Mouse (Mus musculus): ENCODE results near the gene Adam10.

Adam10 gene

DNA sequence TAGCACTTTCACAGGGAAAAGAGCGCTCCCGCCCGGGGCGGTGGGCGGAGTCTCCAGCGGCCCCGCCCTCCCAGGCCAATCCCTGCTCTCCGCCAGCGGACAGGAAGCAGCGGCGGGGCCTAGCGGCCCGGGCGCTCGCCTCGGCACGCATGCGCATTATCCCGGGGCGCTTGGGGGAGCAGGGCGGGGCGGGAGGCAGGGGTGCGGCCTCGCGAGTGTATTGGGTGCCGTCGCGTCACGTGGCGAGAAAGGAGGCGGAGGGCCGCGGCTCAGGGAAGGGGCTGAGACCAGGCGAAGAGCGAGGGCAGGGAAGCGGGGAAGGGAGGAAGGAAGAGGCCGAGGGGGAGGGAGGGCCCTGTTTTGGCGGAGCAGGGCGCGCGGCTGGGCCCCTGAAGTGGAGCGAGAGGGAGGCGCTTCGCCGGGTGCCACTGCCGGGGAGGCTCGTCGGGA is at the start of gene Adam10:
Gene Adam10, plus strand, starts transcription at position 316 of the 450 bp plus-strand sequence.
- peak; percentile 99 for DNase-seq (ENCODE audit: low read depth)

DNA sequence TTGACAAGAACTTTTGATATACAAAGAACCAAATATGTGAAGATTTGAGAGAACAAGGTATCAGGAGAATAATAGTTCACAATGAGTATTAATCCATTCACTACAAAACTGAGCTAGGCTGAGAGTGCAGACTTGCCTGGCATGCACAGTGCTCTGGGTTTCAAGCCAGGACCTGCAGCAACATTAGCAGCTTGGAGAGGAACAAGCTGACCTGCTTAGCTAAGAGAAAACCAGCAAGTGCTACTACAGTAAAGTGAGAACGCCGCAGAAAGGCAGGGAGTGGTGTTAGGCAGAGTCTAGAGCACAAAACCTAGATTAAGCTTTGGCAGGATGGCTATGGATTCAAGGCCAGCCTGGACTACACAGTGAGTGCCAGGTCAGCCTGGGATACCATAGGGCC is 49.1 kb upstream of the Adam10 start:
- DNase-seq (ENCODE audit: low read depth) = no peak

DNA sequence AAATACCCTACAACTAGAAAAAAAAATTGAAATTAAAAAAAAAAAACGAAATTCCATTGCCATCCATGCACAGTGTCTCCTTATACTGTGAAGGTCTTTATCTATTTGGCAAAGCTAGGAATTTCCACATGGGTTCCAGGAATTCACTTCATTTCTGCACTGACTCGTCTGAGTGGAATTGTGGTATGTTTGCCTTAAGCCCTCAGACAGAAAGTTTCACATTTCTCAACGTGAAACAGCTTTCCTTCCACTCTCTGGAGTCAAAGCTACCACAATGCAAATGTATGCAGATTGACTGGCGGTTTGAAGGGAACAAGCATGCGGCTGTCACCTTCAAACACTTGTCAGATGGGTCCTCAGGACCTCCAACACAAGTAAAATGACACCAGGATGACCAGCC is 47.1 kb upstream of the Adam10 start:
- DNase-seq (ENCODE audit: low read depth) = no peak

DNA sequence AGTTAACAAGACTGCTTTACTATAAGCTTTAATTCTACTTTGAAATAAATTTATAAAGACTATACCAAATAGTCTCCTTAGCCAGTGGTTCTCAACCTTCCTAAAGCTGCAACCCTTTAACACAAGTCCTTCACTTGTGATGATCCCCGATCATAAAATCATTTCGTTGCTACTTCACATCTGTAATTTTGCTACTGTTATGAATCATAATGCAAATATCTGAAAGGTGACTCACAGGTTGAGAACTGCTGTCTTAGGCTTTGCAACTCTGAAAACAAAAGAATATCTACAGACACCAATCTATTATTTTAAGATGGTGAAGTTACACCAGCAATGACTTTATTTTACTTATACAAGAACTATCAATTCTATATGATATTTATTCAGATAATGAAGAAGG is 42.0 kb upstream of the Adam10 start:
- no peak for DNase-seq (ENCODE audit: low read depth)

DNA sequence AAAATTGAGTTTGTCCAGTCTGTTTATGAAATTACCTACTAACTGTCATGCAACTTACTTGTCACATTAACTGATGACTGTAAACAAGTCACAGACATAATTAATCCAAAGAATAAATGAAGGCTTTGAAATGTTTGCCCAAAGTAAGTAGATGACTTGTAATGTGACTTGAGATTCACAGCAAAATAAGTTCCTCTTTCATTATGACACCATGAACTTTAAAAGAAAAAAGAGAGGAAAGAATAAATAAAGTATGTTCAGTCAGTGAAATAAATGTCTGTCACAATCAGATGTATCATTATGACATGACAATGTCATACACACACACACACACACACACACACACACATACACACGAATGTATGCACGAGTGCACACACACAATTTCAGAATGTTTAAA is 28.5 kb upstream of the Adam10 start:
- no peak for DNase-seq (ENCODE audit: low read depth)

DNA sequence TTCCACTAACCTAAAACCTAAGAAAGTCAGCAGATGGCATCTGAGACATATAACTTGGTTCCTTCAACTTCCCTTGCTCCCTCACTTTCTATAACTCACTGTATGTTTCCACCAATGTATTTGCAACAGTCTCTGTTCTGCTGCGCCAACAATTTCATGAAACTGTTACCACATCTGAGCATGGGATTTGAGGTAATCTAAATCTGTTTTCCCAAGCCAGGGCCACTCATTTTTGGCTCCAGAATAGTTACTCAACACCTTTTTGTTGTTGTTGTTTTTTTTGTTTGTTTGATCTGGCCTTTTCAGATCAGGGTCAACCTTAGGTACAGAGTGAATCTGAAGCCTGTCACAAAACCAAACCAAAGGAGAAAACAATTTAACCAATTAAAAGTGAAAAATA is 27.8 kb upstream of the Adam10 start:
- DNase-seq (ENCODE audit: low read depth) = no peak

DNA sequence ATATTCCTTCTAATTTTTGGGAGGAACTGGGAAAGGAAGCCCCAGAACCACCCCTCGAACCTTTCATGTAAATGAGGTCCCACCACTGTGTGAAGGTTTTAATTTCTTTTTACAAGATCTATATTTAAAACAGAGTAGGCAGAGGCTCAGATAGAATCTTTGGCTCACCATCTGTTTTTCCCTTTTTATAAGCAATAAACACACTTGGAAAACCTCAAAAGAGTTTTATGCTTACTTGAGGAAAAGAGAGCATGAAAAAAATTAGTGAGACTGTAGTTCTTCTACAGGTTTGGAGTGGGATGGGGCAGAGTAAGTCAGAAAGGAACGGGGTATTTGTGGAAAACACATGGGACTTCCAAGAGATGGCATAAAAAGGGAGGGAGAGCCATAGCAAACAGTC is 26.6 kb upstream of the Adam10 start:
- DNase-seq (ENCODE audit: low read depth) = no peak

DNA sequence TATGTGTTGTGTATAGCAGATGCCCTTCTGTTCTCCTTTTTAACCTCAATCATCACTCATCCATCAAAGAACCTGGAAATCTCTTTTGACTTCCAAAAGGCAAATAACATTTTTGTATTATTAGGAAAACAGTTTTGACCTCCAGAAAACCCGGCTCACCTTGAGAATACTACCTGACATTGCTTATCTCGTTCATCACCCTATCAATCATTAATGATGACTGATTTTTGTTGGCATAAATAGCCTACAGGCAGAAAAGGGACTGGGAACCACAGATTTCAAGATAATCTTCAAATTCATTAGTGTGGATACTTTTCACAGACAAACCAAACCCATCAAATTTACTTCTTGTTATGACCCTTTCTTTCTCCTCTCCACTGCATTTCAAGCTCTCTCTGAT is 24.9 kb upstream of the Adam10 start:
- no peak for DNase-seq (ENCODE audit: low read depth)

DNA sequence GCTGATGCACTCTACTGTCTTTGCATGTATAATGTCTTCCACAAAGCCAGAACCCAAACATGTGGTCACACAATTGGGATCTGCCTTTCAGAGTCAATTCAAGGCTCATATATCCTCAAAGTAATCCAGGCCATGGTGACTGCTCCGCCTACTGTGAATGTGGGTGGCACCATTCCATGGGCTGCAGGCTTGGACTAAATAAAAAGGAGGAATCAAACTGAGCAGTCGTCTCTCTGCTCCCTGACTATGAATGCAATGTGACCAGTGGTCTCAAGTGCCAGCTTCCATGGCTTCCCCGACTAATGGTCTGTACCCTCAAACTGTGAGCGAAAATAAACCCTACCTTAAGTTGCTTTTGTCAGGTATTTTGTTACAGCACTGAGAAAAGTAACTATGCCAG is 24.3 kb upstream of the Adam10 start:
- DNase-seq (ENCODE audit: low read depth) = no peak

DNA sequence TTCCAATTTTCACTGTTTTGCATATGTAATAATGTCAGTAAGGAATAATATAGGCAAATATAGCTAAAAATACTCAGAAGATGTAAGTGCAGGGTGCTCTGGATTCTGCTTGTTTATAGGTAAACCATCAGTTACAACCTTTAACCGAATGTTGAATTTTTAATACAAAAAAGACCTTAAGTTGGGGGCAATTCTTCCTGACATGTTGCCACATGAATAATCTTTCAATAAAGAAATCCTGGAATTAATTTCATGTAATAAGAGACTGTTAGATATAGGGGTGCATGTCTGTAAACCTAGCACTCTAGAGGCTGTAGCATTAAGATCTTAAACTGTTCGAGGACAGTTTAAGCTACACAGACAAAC is 23.1 kb upstream of the Adam10 start:
- DNase-seq (ENCODE audit: low read depth) = no peak

DNA sequence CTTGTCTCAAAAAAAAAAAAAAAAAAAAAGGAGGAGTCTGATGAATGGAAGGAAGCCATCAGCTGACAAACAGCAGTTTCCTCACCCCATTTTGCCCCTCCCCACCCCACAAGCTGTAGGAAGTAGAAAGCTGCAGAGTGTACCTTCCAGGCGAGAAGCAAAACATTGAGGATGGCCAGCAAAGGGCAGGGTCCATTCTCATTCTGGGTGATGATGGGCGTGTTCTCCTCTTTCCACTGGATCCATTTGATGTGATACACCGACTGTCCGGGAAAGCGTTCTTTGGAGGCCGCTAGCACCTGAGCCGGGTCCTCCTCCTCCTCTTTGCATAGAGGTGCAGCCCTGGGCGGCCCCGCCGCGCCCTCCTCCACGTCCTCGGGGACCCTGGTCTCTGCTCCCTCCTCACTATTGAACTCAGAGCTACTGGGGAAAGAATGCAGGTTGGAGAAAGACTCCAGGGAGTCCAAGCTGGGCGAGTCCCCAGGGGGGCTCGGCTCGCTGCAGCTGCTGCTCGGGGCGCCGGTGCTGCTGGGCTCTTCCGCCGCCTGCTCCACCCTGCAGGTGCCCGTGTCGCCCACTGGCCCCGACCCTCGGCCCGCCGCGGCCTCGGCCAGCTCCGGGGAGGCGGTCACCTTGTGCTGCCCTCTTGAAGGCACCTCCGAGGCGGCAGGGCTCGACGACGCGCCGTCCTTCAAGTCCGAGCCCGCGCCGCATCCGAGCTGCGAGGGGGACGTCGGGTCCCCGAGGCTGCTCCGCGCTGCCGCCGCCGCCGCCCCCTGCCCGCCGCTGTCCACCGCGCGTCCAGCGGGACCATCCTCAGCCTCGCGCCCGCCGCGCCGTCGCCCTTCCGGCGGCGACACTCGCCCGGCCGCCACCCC is 22.4 kb upstream of the Adam10 start, which contains the start of gene Gm10642:
Gene Gm10642, plus strand, starts transcription at position 122 of the 878 bp plus-strand sequence.
- DNase-seq (ENCODE audit: low read depth) = peak; percentile 91

DNA sequence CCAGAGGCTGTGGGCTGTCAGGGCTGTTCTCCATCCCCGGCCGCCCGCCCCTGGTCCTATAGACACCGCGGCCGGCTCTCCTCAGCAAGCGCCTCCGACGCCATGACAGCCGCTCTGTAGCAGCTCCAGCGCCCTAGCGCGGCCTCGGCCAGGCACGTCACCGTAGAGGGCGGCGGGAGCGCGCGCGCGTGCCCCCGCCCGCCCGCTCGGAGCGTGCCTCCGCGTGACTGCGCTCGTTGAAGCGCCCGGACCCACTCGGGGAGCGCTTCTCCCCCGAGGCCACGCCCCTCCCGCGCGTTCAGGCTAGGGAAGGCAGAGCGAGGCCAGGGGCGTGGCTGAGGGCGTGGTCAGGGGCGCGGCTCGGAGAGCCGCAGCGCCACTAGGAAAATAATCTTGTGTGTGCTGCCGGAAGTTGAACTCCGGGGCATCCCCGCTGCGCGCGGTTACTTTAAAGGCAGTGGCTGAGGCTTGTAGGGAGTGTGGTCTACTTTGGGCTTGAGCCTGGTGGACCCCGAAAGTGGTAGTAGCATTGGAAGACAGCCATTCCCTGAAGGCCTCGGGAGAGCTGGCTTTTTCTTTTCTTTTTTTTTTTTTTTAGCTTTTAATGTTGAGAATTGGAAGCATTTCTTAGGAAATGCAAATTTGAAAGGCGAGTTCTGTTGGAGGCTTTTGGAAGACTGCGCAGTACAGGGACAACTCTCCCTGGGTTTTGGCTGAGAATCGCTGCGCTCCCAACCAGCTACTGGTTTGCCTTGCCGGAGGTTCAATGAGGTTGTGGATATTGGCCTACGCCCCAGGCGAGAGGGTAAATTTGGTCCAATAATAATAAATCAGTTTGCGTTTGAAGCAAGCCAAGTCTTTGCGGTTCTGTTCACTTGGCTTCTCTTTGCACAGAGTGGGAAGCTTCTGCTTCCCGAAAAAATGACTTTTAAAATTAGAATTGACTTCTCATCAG is 21.5 kb upstream of the Adam10 start, which contains the start of gene Mindy2:
Gene Mindy2, minus strand, starts transcription at position 162 of the 955 bp plus-strand sequence.
- DNase-seq (ENCODE audit: low read depth) = peak; percentile 100

DNA sequence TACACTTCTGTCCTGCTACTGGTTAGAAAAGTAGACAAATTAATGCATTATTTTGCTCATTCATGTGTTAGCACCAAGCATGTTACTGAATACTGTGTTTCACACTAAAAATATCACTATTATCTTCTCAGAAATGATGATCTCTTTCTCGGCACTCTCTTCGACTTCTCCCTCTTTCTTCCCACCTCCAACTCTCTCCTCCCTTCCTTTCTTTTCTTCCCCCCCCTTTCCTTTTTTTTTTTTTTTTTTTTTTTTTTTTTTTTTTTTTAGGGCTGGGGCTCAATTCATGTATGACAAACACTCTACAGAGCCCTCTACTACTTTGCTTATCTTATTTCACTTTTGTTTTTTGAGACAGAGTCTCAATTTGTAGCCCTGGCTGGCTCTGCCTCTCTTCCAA is 20.5 kb upstream of the Adam10 start:
- DNase-seq (ENCODE audit: low read depth) = no peak

DNA sequence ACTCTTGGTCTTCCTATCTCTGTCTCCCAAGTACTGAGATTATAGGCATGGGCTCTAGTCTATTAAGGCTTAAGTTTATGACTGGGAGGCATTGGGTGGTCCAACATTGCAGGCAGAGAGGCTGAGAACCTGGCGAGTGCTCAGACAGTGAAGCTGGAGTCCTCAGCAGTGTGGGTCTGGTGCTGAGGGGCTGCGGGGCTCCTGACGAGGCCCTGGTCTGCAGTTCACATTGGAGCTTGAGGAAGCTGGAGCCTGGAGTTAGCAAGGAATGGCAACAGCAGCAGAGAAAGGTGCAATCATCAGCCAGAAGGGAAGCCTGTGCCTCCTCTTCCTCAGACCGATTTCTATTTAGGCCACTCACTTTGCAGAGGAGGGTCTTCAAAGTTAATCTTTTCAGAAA is 13.9 kb upstream of the Adam10 start:
- DNase-seq (ENCODE audit: low read depth) = no peak

DNA sequence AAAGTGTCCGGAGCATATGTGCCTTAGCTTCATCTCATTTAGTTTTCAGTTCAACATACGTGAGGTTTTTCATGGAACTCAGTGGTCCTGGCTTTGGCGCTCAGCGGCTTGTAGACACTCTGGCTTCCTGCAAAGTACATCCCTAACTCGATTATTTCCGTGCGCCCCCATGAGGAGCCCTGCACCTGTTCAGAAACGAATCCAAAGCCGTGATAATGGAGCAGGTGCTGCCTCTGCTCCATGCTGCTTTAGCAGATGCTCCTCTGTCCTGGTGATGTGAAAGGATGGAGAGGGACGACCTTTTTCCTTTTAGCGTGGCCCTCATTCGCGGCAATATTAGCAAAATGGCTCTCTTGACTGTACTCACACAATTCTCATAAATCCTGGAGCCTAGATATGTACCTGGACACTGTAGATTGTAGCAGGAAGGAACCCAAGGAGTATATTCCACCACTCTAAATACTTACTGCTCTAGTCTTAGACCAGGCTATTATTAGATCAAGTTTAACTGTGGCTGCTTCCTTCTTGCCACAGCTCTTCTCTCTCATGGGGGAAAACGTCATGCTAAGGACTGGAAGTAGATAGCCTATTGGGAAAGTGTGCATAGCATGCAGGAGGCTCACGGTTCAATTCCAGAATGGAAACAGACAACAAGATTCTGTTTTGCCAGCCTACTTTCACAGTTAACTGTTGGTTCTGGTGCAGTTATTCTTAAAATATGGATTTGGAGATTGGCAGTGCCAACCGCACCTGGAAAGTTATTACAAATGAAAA is 13.2 kb upstream of the Adam10 start:
- DNase-seq (ENCODE audit: low read depth) = no peak

DNA sequence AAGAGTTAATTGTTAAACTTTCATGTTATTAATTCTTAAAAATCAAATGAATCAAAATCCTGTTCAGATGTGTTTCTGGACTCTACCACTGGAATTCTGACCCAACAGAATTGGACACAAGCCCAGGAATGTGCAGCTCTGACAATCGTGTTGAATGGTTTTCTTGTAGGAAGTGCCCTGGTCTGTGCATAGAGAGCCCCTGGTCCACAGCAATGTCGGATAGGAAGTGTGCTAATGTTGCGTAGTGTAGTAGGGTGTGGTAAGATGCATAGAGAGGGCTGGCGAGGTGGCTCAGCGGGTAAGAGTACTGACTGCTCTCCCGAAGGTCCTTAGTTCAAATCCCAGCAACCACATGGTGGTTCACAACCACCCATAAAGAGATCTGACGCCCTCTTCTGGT is 12.0 kb upstream of the Adam10 start:
- DNase-seq (ENCODE audit: low read depth) = no peak

DNA sequence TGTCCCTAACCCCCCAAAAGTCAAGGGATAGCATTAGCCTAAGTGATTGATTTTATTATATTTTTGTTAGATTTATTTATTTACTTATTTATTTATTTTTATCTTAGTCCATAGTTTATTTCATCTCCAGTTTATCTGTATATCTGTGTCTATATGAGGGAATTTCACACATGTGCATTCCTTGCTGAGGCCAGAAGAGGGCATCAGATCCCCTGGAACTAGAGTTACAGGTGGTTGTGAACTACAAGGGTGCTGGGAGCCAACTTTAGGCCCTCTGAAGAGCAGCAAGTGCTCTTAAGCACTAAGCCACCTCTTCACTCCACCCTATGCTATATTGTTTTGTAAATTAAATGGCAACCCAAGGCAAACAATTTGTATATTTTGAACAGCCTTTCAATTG is 10.7 kb upstream of the Adam10 start:
- DNase-seq (ENCODE audit: low read depth) = peak; percentile 40

DNA sequence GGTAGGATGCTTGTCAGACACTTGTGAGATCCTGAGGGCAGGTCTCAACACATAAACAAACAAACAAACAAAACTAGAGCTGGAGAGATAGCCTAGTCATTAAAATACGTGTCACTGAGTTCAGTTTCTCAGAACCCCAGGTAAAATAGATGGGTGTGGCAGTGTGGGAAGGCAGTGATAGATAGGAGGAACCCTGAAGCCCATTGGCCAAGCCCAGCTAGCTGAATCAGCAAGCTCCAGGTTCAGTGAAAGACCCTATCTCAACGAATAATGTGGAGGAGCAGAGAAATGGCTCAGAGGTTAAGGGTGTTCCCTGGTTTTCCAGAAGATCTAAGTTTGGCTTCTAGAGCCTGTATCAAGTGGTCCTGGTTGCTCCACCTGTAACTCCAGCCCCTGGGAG is 9.6 kb upstream of the Adam10 start:
- DNase-seq (ENCODE audit: low read depth) = no peak

DNA sequence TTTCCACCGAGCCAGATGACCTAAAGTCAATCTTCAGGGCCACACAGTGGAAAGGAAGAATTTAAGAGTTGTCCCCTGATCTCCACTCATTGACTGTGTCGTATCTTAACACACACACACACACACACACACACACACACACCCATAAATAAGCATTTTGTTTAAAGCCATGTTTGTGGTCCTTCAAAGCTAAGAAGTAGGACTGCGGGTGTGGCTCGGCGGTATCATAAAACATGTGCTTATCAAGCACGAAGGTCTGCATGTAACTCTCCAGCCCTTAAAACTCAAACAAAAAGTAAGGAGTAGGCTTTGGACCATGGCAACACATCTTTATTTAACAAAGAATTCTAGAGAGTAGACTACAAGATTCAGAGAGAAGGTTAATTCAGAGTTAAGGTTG is 8.4 kb upstream of the Adam10 start:
- no peak for DNase-seq (ENCODE audit: low read depth)

DNA sequence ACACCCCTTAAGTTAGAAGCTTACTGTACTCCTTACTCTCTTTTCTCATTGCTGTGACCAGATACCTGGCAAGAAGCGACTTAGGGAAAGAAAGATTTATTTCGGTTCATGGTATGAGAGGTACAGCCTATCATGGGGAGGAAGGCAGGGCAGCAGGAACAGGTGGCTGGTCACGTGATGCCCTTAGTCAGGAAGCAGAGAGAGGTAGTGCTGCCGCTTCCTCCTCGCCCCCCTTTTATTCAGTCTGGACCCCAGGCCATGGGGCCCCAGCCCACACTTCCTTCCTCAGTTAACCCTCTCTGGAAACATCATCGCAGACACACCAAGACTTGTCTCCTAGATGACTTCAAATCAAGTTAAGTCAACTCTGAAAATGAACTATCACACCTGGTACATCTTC is 7.5 kb upstream of the Adam10 start:
- DNase-seq (ENCODE audit: low read depth) = peak; percentile 72

DNA sequence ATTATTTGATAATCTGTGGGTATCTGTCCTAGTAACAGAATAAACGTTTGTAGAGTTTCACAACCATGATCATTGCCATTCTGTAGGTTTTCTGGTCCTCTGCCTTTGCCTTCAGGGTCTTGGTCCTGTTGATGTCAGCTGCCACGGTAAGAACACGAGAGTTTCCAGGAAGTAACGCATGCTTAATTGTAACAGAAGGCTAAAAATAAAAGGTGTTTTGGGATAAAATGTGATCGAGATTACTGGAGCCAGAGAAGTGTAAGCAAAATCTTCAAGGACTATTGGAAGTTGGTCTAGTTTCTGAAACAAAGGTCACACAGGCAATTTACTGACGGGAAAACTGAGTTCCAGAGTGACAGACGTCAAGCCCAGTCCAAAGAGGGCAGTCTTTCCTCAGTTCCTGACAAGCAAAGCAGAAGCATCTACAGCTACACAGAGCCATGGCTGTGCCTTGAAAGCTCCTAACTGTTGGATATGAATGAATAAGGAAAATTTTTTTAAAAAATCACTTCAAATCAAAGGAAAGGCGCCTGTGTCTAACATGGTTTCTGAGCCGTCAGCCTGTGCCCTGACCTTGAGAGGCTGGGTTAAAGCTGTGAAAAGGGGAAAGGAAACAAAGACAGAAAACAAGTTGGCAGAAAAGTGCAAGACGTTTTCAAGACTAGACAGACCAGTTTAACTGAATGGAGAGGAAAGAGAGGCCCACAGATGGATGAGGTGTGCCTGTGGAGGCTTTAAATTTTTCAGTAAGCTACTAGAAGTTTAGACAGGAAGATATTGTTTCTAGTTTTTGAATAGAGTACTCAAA is 6.8 kb upstream of the Adam10 start:
- peak; percentile 47 for DNase-seq (ENCODE audit: low read depth)

Data from induced T-regulatory cell, adult 2 months (primary cell).